Mouse (Mus musculus): ENCODE measurements around the gene Otogl. TPM values are rescaled to one million over a fixed set of nuclear protein-coding genes. Genes with fewer than 3 reads are reported as not detected.

The Otogl gene
- total and polyA plus RNA-seq, 2 experiments = not detected

DNA sequence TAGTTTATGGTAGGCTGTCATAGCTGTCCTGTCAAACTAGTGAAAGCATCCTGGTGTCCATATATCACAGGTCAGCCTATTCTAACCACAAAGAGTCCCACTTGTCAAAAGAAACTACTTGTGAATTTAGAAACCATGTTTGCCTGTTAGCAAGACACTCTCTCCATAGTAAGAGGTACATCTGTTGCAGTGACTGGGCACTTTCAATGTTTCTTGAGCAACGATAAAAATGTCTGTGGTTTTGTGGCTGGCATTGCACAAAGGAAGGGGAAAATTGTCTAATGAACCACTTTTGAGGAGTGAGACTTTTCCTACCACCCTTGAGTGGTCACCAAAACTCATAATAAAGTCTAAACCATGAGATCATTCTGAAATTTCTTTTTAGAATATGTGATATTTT is 36.1 kb upstream of the Otogl start:
- H3K9ac ChIP-seq (ENCODE audit: low read depth, low read length) = no peak overlapping the region
- H3K4me1 ChIP-seq (ENCODE audit: control insufficient read depth, insufficient read depth, low read length) = no peaks in the 10 kb centered on the region
- no peaks in the 10 kb centered on the region for H3K36me3 ChIP-seq (ENCODE audit: control insufficient read depth, insufficient read depth, low read length)
- WGBS = 75% methylated on average over 1 of the region's 1 CpGs
- no peak overlapping the region for H3K27ac ChIP-seq (replicated peaks; ENCODE audit: insufficient read depth, low read depth, low read length)
- TF ChIP-seq POLR2A (IDR thresholded peaks at IDR 0.05; ENCODE audit: extremely low read depth, insufficient read depth, low read length) (no peak), CTCF (IDR thresholded peaks at IDR 0.05; ENCODE audit: low read depth, low read length) (no peak)
- DNase-seq (ENCODE audit: extremely low read depth, low read depth, low spot score) = no peak
- H3K27me3 ChIP-seq (ENCODE audit: control insufficient read depth, insufficient read depth, low read length) = no peaks in the 10 kb centered on the region
- no peak overlapping the region for H3K4me3 ChIP-seq (ENCODE audit: insufficient read depth, low read depth, low read length)
- no peaks in the 10 kb centered on the region for H3K79me2 ChIP-seq (ENCODE audit: control insufficient read depth, insufficient read depth, low read length)

DNA sequence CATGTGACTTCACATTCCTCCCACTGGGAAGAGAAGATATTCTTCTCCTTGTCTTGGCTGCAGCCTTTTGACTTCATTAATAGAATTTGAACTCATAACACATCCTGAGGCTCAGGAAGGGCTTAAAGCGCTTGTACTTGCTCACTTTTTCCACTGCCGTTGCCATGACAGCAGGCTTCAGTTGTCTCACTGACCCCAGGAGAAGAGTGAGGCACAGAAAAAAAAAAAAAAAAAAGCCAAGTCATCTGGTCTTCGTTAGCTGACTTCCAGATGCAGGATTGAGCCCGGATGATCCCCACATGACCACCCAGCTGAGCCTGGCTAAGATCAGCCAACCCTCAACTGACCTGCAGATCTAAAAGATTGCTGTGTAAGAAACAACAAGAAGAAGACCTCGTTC is 34.4 kb upstream of the Otogl start:
- H3K27ac ChIP-seq (replicated peaks; ENCODE audit: insufficient read depth, low read depth, low read length) = no peak overlapping the region
- no peaks in the 10 kb centered on the region; the same call in 1 of the 2 replicates for H3K4me1 ChIP-seq (ENCODE audit: control insufficient read depth, insufficient read depth, low read length)
- TF ChIP-seq CTCF (IDR thresholded peaks at IDR 0.05; ENCODE audit: low read depth, low read length) (no peak), POLR2A (IDR thresholded peaks at IDR 0.05; ENCODE audit: extremely low read depth, insufficient read depth, low read length) (no peak)
- H3K27me3 ChIP-seq (ENCODE audit: control insufficient read depth, insufficient read depth, low read length) = no peaks in the 10 kb centered on the region
- H3K9ac ChIP-seq (ENCODE audit: low read depth, low read length) = no peak overlapping the region
- no peaks in the 10 kb centered on the region for H3K79me2 ChIP-seq (ENCODE audit: control insufficient read depth, insufficient read depth, low read length)
- no peak overlapping the region for H3K4me3 ChIP-seq (ENCODE audit: insufficient read depth, low read depth, low read length)
- H3K36me3 ChIP-seq (ENCODE audit: control insufficient read depth, insufficient read depth, low read length) = no peaks in the 10 kb centered on the region
- DNase-seq (ENCODE audit: extremely low read depth, low read depth, low spot score) = no peak
- 77% methylated on average over 5 of the region's 5 CpGs for WGBS

DNA sequence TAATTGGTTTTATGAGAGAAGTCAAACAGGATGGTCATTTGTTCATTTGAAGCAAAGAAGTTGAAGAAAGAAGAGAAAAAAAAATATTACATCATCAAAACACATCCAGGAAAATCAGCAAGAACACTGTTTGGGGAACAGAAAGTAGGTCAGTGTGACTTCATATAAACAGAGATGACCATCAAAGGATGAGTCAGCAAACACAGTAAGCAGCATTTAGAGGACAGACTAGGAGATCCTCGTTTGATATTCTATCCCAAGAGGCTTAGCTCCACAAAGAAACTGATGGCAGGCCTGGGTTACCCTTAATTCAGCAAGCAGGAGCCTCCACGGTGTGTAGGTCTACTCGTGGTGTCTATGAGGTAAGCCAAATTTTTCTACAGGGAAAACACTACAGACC is 31.9 kb upstream of the Otogl start:
- Histone ChIP-seq H3K4me1 (ENCODE audit: control insufficient read depth, insufficient read depth, low read length) (peaks cover 8% of the 10 kb centered on the region; the same call in 1 of the 2 replicates), H3K36me3 (ENCODE audit: control insufficient read depth, insufficient read depth, low read length) (no peaks in the 10 kb centered on the region), H3K9ac (ENCODE audit: low read depth, low read length) (no peak overlapping the region), H3K27me3 (ENCODE audit: control insufficient read depth, insufficient read depth, low read length) (no peaks in the 10 kb centered on the region), H3K4me3 (ENCODE audit: insufficient read depth, low read depth, low read length) (no peak overlapping the region), H3K27ac (replicated peaks; ENCODE audit: insufficient read depth, low read depth, low read length) (no peak overlapping the region), H3K79me2 (ENCODE audit: control insufficient read depth, insufficient read depth, low read length) (no peaks in the 10 kb centered on the region)
- WGBS = 57% methylated on average over 3 of the region's 3 CpGs
- no peak for TF ChIP-seq CTCF (IDR thresholded peaks at IDR 0.05; ENCODE audit: low read depth, low read length)
- DNase-seq (ENCODE audit: extremely low read depth, low read depth, low spot score) = peak; percentile 48

DNA sequence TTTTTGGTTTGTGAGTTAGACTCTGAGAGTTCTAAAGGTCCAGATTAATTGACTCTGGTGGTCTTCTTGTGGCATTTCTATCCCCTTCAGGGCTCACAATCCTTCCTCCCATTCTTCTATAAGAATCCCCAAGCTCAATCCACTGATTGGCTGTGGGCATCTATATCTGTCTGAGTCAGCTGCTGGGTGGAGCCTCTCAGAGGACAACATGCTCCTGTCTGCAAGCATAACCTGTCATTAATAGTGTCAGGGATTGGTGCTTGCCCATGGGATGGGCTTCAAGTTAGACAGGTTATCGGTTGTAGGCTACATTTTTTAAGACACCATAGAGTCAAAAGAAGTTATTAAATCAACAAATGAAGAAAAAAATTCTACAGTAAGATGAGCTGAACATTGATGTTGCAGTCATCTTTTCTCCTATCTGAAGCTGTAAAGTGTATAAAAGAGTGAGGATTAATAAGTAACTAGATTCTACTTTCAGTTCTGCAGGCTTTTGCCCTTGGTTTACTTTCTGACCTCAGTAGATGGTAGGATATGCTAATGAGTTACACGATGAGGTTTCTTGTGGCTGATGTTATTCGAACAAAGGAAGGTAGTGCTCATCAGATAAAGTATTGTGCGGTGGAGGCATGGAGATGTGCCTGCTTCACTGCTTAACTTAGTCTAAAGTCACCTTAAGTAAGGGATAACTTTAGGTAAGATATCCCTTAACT is 29.4 kb upstream of the Otogl start:
- no peaks in the 10 kb centered on the region for H3K36me3 ChIP-seq (ENCODE audit: control insufficient read depth, insufficient read depth, low read length)
- peak; percentile 73 for DNase-seq (ENCODE audit: extremely low read depth, low read depth, low spot score)
- H3K9ac ChIP-seq (ENCODE audit: low read depth, low read length) = no peak overlapping the region
- H3K27me3 ChIP-seq (ENCODE audit: control insufficient read depth, insufficient read depth, low read length) = no peaks in the 10 kb centered on the region
- no peaks in the 10 kb centered on the region for H3K79me2 ChIP-seq (ENCODE audit: control insufficient read depth, insufficient read depth, low read length)
- no peak overlapping the region for H3K27ac ChIP-seq (replicated peaks; ENCODE audit: insufficient read depth, low read depth, low read length)
- TF ChIP-seq CTCF (IDR thresholded peaks at IDR 0.05; ENCODE audit: low read depth, low read length) (no peak), POLR2A (IDR thresholded peaks at IDR 0.05; ENCODE audit: extremely low read depth, insufficient read depth, low read length) (no peak)
- H3K4me3 ChIP-seq (ENCODE audit: insufficient read depth, low read depth, low read length) = no peak overlapping the region
- H3K4me1 ChIP-seq (ENCODE audit: control insufficient read depth, insufficient read depth, low read length) = peaks cover 8% of the 10 kb centered on the region; the same call in 1 of the 2 replicates
- 29% methylated on average over 4 of the region's 4 CpGs for WGBS

DNA sequence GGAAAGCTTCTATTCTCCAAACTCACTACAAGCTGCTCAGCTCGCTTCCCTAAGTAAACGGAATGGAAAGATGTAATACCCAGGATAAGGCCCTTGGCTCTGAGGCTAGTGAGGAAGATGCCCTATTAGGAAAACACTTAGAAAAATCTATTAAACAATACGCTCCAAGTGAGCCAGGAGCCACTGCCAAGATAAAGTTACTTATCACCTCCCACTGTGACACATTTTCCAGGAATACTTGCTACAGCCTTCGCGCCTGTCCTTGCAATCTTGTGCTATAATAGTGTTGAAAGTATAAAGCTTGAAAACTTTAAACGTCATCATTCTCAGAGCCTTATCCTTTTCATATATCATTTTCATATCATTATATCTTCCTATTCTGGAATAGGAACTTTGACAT is 28.4 kb upstream of the Otogl start:
- no peak for TF ChIP-seq CTCF (IDR thresholded peaks at IDR 0.05; ENCODE audit: low read depth, low read length)
- no peak for TF ChIP-seq POLR2A (IDR thresholded peaks at IDR 0.05; ENCODE audit: extremely low read depth, insufficient read depth, low read length)
- H3K27ac ChIP-seq (replicated peaks; ENCODE audit: insufficient read depth, low read depth, low read length) = no peak overlapping the region
- DNase-seq (ENCODE audit: extremely low read depth, low read depth, low spot score) = peak; percentile 79
- 13% methylated on average over 6 of the region's 6 CpGs for WGBS
- H3K79me2 ChIP-seq (ENCODE audit: control insufficient read depth, insufficient read depth, low read length) = no peaks in the 10 kb centered on the region
- H3K36me3 ChIP-seq (ENCODE audit: control insufficient read depth, insufficient read depth, low read length) = no peaks in the 10 kb centered on the region
- no peak overlapping the region for H3K4me3 ChIP-seq (ENCODE audit: insufficient read depth, low read depth, low read length)
- peaks cover 8% of the 10 kb centered on the region; the same call in 1 of the 2 replicates for H3K4me1 ChIP-seq (ENCODE audit: control insufficient read depth, insufficient read depth, low read length)
- no peak overlapping the region for H3K9ac ChIP-seq (ENCODE audit: low read depth, low read length)
- H3K27me3 ChIP-seq (ENCODE audit: control insufficient read depth, insufficient read depth, low read length) = no peaks in the 10 kb centered on the region

DNA sequence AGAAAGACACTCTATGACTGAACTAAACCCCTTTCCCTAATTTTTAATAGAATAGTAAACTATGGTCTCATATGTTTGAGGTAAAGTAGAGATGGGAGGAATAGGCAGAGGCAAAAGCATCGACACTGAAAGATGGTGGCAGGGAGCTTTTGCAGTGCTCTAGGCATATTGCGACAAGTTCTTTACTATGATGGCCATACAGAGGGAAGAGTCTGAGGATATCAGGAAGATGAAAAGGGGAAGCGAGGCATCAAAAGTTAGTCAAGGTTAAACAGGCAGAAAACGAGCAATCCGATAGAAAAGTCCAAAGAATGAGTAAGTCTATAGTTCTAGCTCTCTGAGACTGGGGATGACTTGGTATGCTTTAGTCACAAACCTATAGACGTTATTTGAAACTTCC is 27.9 kb upstream of the Otogl start:
- H3K27ac ChIP-seq (replicated peaks; ENCODE audit: insufficient read depth, low read depth, low read length) = no peak overlapping the region
- WGBS = 91% methylated on average over 6 of the region's 6 CpGs
- no peaks in the 10 kb centered on the region for H3K36me3 ChIP-seq (ENCODE audit: control insufficient read depth, insufficient read depth, low read length)
- no peaks in the 10 kb centered on the region for H3K79me2 ChIP-seq (ENCODE audit: control insufficient read depth, insufficient read depth, low read length)
- H3K27me3 ChIP-seq (ENCODE audit: control insufficient read depth, insufficient read depth, low read length) = no peaks in the 10 kb centered on the region
- no peak overlapping the region for H3K9ac ChIP-seq (ENCODE audit: low read depth, low read length)
- DNase-seq (ENCODE audit: extremely low read depth, low read depth, low spot score) = no peak
- H3K4me3 ChIP-seq (ENCODE audit: insufficient read depth, low read depth, low read length) = no peak overlapping the region
- no peak for TF ChIP-seq CTCF (IDR thresholded peaks at IDR 0.05; ENCODE audit: low read depth, low read length)
- TF ChIP-seq POLR2A (IDR thresholded peaks at IDR 0.05; ENCODE audit: extremely low read depth, insufficient read depth, low read length) = no peak
- peaks cover 8% of the 10 kb centered on the region; the same call in 1 of the 2 replicates for H3K4me1 ChIP-seq (ENCODE audit: control insufficient read depth, insufficient read depth, low read length)
